Mouse (Mus musculus) hindbrain, embryonic 14.5 days (tissue): ENCODE measurements around the gene Lrch3. TPM values are rescaled to one million over a fixed set of nuclear protein-coding genes. Genes with fewer than 3 reads are reported as not detected.
A peak's percentile ranks its signal among the peaks of the same experiment; 100 is the strongest.

ENCODE experiments used
- ATAC-seq: fragments of 200-750 bp; cut with Nextera tagmentation; 2 replicates; pipeline ENCODE4 v1.8.0; 2017; ENCODE audit warnings: moderate number of reproducible peaks, mild to moderate bottlenecking, moderate TSS enrichment, moderate library complexity; ENCODE audit not compliant: low FRiP score
- DNase-seq: peaks from one replicate; pipeline ENCODE4 v3.0.0-alpha.2; 2015; ENCODE audit warnings: low spot score
- H3K27ac ChIP-seq: fragments of 300-500 bp; sonication (generic); 2 replicates; pipeline ENCODE4 v1.5.1; 2014; ENCODE audit warnings: mild to moderate bottlenecking, moderate library complexity
- H3K27me3 ChIP-seq: fragments of 300-500 bp; sonication (generic); 2 replicates; pipeline ENCODE4 v1.6.1; 2014; ENCODE audit warnings: mild to moderate bottlenecking, low read length, mixed read lengths; ENCODE audit not compliant: control insufficient read depth, insufficient read depth
- H3K36me3 ChIP-seq: fragments of 300-500 bp; sonication (generic); replicated peaks from 2 replicates; pipeline ENCODE4 v1.6.1; 2014; ENCODE audit not compliant: control insufficient read depth, insufficient read depth
- H3K4me1 ChIP-seq: fragments of 300-500 bp; sonication (generic); replicated peaks from 2 replicates; pipeline ENCODE4 v1.6.1; 2014; ENCODE audit warnings: antibody characterized with exemption, low read length, mixed read lengths; ENCODE audit not compliant: control insufficient read depth, insufficient read depth
- H3K4me2 ChIP-seq: fragments of 300-500 bp; sonication (generic); replicated peaks from 2 replicates; pipeline ENCODE4 v1.6.1; 2014; ENCODE audit warnings: mild to moderate bottlenecking, moderate library complexity
- H3K4me3 ChIP-seq: fragments of 300-500 bp; sonication (generic); replicated peaks from 2 replicates; pipeline ENCODE4 v1.5.1; 2014; ENCODE audit warnings: mild to moderate bottlenecking, low read length
- H3K9ac ChIP-seq: fragments of 300-500 bp; sonication (generic); 2 replicates; pipeline ENCODE4 v1.6.1; 2014
- H3K9me3 ChIP-seq: fragments of 300-500 bp; sonication (generic); 2 replicates; pipeline ENCODE4 v1.6.1; 2016; ENCODE audit warnings: low read length; ENCODE audit not compliant: control insufficient read depth
- WGBS: fragments of 180-500 bp; shearing (Covaris S2); extraction: QIAGEN DNeasy Blood & Tissue Kit; methylation state at CpG from one replicate; pipeline ENCODE4 v1.1.7; 2014; 5-methylcytosine and 5-hydroxymethylcytosine counted together
- polyA plus RNA-seq: library from polyadenylated mRNA; unstranded; fragments of >200 nt; fragmentation: Nextera tagmentation; extraction: Ambion mirVana; gene quantifications from 2 replicates; pipeline ENCODE4 v1.2.1, GENCODE M21; 2014

Lrch3 gene
- polyA plus RNA-seq, 1 experiment from 2014 or later: 53.0 TPM

DNA sequence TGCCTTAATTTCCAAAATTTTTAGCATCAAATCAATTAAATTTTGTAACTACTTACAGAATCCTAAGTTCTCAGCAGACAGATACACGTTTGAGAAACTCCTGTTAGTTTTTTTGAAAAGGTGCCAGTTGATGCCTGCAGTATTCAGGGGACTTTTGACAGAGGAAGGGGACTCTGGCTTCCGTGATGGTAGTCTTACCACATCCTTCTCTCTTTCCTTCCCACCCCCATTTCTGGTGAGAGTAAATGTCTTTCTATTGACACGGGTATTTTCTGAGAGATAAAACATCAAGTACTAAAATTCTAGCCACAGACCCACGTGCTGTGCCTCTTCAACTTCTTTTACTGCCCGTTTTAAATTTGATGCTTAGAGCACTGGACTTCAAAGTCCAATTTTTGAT lies 39.9 kb downstream of the Lrch3 start:
- Histone ChIP-seq H3K9me3 (no peaks in the 10 kb centered on the region), H3K27me3 (no peaks in the 10 kb centered on the region), H3K4me3 (no peak overlapping the region), H3K9ac (no peak overlapping the region), H3K4me1 (no peaks in the 10 kb centered on the region), H3K4me2 (no peak overlapping the region), H3K27ac (no peak overlapping the region), H3K36me3 (peaks cover 21% of the 10 kb centered on the region)
- ATAC-seq (no peak), DNase-seq (no peak)
- WGBS: 87% methylated on average over 5 of the region's 5 CpGs

DNA sequence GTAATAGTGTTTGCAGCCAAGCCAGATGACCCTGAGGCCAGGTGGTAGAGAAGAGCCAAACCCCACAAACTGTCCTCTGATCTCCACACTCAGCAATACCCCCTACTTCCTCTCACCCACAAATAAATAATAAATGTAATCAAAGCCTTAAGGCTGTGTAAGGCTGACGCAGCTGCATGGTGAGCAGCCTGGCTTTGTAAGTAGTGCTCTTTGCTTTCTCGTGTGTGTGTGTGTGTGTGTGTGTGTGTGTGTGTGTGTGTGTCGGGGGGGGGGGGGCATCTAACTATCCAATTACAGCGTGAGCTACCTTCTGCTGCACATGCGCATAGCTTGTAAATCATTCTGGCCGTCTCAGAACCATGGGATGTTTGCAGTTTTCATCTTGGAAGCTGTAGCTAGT lies 40.4 kb downstream of the Lrch3 start:
- ATAC-seq: no peak
- H3K9me3 ChIP-seq: no peaks in the 10 kb centered on the region
- H3K4me3 ChIP-seq: no peak overlapping the region
- peaks cover 24% of the 10 kb centered on the region for H3K36me3 ChIP-seq
- no peaks in the 10 kb centered on the region for H3K4me1 ChIP-seq
- H3K9ac ChIP-seq: no peak overlapping the region
- H3K4me2 ChIP-seq: no peak overlapping the region
- H3K27ac ChIP-seq: no peak overlapping the region
- H3K27me3 ChIP-seq: no peaks in the 10 kb centered on the region
- WGBS: 68% methylated on average over 6 of the region's 6 CpGs
- DNase-seq: no peak

DNA sequence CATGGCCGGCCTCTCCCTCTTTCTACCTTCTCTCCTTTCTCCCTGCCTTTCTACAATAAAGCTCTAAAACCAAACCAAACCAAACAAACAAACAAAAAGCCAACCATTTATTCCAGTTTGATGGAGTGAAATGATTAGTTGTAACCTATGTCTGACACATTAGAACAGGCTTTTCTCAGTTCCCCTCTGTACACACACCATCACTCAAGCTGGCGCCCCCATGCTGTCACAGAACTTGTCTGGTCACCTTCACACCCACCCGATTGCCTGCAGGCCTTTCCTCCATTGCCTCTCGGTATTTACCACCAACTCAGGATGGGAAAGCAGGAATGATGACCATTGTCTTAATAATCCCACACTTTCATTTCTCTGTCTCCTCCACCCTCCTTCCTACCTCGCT lies 43.0 kb downstream of the Lrch3 start:
- no peaks in the 10 kb centered on the region for H3K4me1 ChIP-seq
- 68% methylated on average over 5 of the region's 5 CpGs for WGBS
- H3K36me3 ChIP-seq: peaks cover 49% of the 10 kb centered on the region
- no peak overlapping the region for H3K27ac ChIP-seq
- no peak overlapping the region for H3K9ac ChIP-seq
- no peaks in the 10 kb centered on the region for H3K27me3 ChIP-seq
- ATAC-seq (no peak), DNase-seq (no peak)
- H3K4me2 ChIP-seq: no peak overlapping the region
- H3K9me3 ChIP-seq: no peaks in the 10 kb centered on the region
- no peak overlapping the region for H3K4me3 ChIP-seq

DNA sequence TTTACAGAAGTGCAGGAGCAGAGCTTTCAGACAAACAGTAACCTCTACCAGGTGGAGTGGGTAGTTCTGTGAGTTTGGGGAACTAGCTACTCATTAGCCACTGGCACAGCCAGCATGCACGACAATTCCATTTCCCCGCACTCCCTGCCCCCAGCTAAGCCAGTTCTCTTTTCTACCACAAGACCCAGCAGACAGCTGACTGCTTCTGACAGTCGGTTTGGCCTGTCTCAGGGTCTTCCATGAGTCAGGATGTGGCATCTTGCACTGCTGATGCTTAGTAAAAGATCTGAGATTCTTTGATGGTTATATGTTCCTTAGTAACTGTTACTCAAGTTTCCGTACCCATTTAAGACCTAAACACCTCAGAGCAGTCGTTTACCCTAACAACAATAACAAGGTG lies 58.6 kb downstream of the Lrch3 start:
- WGBS: 89% methylated on average over 5 of the region's 5 CpGs
- Histone ChIP-seq H3K27ac (no peak overlapping the region), H3K9me3 (no peaks in the 10 kb centered on the region), H3K27me3 (no peaks in the 10 kb centered on the region), H3K36me3 (peaks cover 33% of the 10 kb centered on the region), H3K9ac (no peak overlapping the region), H3K4me2 (no peak overlapping the region), H3K4me3 (no peak overlapping the region), H3K4me1 (no peaks in the 10 kb centered on the region)
- DNase-seq: no peak
- no peak for ATAC-seq

DNA sequence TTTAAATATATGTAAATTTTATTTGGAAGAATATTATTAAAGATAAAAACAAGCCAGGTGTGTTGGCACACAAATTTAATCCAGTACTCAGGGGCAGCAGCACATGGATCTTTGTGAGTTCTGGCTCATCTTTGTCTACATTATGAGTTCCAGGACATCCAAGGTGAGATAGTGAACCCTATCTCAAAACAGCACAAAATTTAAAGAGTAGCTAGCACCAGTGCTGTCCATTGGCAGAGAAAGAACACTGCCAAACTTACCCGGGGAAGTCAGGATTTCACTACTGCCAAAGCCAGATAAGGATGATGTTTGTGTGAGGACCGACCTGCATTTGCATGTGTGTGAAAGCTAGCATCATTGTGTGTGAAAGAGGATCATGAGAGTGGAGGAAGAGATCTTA lies 59.1 kb downstream of the Lrch3 start:
- H3K4me3 ChIP-seq: no peak overlapping the region
- no peak overlapping the region for H3K27ac ChIP-seq

DNA sequence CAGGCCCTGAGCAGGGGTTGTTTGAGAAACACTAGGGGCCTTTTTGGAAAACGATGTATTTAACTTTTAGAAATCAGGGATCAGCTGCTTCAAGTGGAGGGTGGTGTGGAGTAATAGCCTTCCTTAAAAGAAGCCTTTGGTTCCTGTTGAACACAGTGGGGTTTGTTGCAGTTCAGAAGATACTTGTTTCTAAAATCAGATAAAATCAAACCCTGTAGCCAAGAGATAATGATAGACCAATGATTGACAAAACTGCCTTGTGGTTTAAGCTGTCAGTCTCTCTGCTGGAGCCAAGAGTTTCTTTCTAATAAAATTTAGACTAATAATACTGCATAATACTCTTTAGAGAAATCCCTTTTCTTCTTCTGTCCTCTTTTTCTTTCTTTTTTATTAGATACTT lies 66.3 kb downstream of the Lrch3 start:
- Histone ChIP-seq H3K4me1 (no peaks in the 10 kb centered on the region), H3K36me3 (peaks cover 69% of the 10 kb centered on the region), H3K4me3 (no peak overlapping the region), H3K4me2 (no peak overlapping the region), H3K9ac (no peak overlapping the region), H3K27ac (no peak overlapping the region), H3K9me3 (no peaks in the 10 kb centered on the region), H3K27me3 (no peaks in the 10 kb centered on the region)
- ATAC-seq (no peak), DNase-seq (no peak)
- WGBS: 84% methylated on average over 1 of the region's 1 CpGs

More for the DNA sequence above, 59.1 kb downstream of the Lrch3 start:
- WGBS: 84% methylated on average over 2 of the region's 2 CpGs
- H3K27me3 ChIP-seq: no peaks in the 10 kb centered on the region
- DNase-seq (no peak), ATAC-seq (no peak)
- H3K4me1 ChIP-seq: no peaks in the 10 kb centered on the region
- H3K9me3 ChIP-seq: no peaks in the 10 kb centered on the region
- no peak overlapping the region for H3K9ac ChIP-seq
- no peak overlapping the region for H3K4me2 ChIP-seq
- H3K36me3 ChIP-seq: peaks cover 37% of the 10 kb centered on the region

DNA sequence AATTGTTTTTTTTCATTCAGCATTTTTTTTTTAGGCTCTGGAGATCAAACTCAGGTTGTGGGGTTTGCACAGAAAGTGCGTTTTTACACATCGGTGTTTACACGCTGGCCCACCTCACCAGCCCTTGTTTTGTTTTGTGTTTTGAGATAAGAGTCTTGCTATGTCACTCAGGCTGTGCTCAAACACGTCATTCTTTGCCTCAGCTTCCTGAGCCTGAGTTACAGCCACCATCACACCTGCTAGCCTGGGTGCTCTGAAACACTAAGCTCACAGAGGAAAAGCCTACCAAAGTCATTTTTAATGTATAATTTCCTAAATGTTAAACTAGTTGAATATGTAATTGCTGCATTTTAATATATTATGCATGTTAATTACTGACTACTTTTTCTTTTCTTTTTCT lies 67.5 kb downstream of the Lrch3 start:
- WGBS: 91% methylated on average over 4 of the region's 4 CpGs
- DNase-seq (no peak), ATAC-seq (no peak)
- H3K4me3 ChIP-seq: no peak overlapping the region
- H3K27me3 ChIP-seq: no peaks in the 10 kb centered on the region
- peaks cover 74% of the 10 kb centered on the region for H3K36me3 ChIP-seq
- no peaks in the 10 kb centered on the region for H3K4me1 ChIP-seq
- H3K27ac ChIP-seq: no peak overlapping the region
- no peak overlapping the region for H3K9ac ChIP-seq
- H3K4me2 ChIP-seq: no peak overlapping the region
- no peaks in the 10 kb centered on the region for H3K9me3 ChIP-seq

DNA sequence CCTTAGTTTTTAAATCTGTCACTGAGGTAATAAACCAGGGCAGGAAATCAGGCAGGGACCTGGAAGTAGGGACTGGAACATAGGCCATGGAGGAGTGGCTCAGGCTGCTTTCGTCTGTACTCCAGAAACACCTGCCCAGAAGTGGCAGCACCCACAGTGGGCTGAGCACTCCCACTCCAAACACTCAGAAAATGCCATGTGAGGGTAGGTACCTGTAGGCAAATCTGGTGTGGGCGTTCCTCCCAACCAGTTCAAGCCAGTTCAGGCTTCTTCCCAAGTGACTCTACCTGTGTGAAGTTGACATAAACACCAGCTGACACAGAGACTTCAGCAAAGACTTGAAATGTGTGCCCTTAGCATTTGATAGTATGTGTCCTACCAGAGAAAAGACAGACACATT lies 70.7 kb downstream of the Lrch3 start:
- no peak for DNase-seq
- Histone ChIP-seq H3K27ac (no peak overlapping the region), H3K27me3 (no peaks in the 10 kb centered on the region), H3K4me3 (no peak overlapping the region), H3K4me1 (no peaks in the 10 kb centered on the region), H3K36me3 (peaks cover 76% of the 10 kb centered on the region), H3K9ac (no peak overlapping the region), H3K9me3 (no peaks in the 10 kb centered on the region), H3K4me2 (no peak overlapping the region)
- ATAC-seq: no peak
- WGBS: 96% methylated on average over 2 of the region's 2 CpGs

DNA sequence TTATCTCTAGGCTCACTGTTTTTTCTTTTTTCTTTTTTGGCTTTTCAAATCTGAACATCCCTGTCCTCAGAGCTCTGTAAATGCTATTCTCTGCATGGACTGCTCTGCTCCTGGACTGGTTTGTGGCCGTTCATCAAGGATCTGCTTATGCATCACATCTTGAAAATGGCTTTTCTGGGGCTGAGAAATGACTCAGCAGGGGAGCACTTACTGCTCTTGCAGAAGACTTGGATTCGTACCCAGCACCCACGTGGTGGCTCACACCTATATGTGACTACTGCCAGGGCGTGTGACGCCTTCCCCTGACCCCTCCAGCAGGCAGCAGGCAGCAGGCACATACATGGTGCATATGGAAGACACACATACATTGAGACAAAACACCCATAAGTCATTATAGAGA lies 78.3 kb downstream of the Lrch3 start:
- WGBS: 89% methylated on average over 5 of the region's 5 CpGs
- H3K27me3 ChIP-seq: no peaks in the 10 kb centered on the region
- H3K9me3 ChIP-seq: no peaks in the 10 kb centered on the region
- H3K27ac ChIP-seq: no peak overlapping the region
- H3K4me3 ChIP-seq: no peak overlapping the region
- no peaks in the 10 kb centered on the region for H3K4me1 ChIP-seq
- no peak overlapping the region for H3K4me2 ChIP-seq
- DNase-seq: no peak
- H3K9ac ChIP-seq: no peak overlapping the region
- H3K36me3 ChIP-seq: peaks cover 72% of the 10 kb centered on the region
- no peak for ATAC-seq

DNA sequence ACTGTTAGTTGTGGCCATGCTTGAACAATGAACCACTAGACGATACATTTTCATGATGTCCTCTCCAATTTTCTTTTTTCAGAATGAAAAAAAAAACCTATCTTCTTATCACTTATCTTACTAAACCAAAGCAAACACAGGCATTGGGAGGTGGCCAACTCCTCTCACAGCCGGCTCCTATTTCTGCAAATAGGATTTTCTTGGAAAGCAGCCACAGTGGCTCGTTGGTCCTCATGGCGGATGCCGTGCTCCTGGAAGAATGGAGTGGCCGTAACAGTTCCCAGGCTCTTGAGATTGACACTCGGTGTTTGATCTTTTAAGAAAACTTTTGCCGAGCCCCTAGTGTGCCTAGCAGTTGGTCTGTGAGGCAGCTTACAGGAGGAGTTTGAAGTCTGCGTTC lies 91.3 kb downstream of the Lrch3 start:
- no peak overlapping the region for H3K27ac ChIP-seq
- H3K4me2 ChIP-seq: no peak overlapping the region
- WGBS: 52% methylated on average over 9 of the region's 9 CpGs
- H3K9ac ChIP-seq: no peak overlapping the region
- ATAC-seq (no peak), DNase-seq (peak; percentile 64)
- no peaks in the 10 kb centered on the region for H3K27me3 ChIP-seq
- no peaks in the 10 kb centered on the region for H3K4me1 ChIP-seq
- H3K4me3 ChIP-seq: no peak overlapping the region
- H3K9me3 ChIP-seq: no peaks in the 10 kb centered on the region
- peaks cover 76% of the 10 kb centered on the region for H3K36me3 ChIP-seq
